Mouse (Mus musculus) left cerebral cortex, postnatal 4 days (tissue): ENCODE measurements at regions not wholly inside any gene's neighbourhood (a gene's known extent, or its start where the extent isn't known, plus 50 kb on each side); places are given as distances from the start of the nearest gene placed in this dataset. TPM values are rescaled to one million over a fixed set of nuclear protein-coding genes. Genes with fewer than 3 reads are reported as not detected.

Source experiments
- DNase-seq: peaks from one replicate; pipeline ENCODE4 v3.0.0-alpha.2; 2022
- intact Hi-C: fragments of 180-260 bp; cut with DNase I; formaldehyde crosslinking; loops from one replicate; pipeline ENCODE4 v1.15.1; 2025
- microRNA-seq: library from miRNA; unstranded; fragments of <30 nt; microRNA quantifications from one replicate; pipeline ENCODE4 v1.2.0, GENCODE M21; 2022

GRCm38 (mm10) chr7:36531559-36531958, 166.4 kb upstream of the Tshz3 start:
- no peak for DNase-seq
- intact Hi-C loops = loop anchor here (10.0 kb wide), 1 partner anchor 457 kb away; no protein-coding TSS in a partner anchor

- DNase-seq = no peak
- intact Hi-C loops = loop anchor here (10.0 kb wide), 1 partner anchor 463 kb away; no protein-coding TSS in a partner anchor
These were observed 159.8 kb upstream of the Tshz3 start for GRCm38 (mm10) chr7:36538111-36538510.

GRCm38 (mm10) chr7:36548007-36548406, 149.9 kb upstream of the Tshz3 start:
- intact Hi-C loops = no loop called here
- DNase-seq = no peak

DNA sequence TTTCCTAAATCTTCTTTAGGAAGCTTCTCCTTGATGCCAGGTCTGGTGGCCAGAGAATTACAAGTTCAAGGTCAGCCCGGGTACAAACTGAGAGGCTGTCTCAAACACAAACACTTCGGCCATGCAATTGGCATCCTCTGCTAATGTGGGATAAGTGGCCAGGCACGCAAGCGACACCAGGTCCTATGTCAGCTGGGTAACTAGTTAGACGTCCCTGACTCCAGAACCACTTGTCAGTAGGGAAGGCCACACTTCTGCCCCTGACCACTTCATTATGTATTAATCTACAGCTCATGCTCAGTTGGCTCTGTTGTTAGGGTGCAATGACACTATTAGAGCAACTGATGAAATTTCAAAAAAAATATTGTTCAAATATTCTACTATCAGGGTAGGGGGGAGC, 149.5 kb upstream of the Tshz3 start:
- no peak for DNase-seq
- intact Hi-C loops = no loop called here

DNA sequence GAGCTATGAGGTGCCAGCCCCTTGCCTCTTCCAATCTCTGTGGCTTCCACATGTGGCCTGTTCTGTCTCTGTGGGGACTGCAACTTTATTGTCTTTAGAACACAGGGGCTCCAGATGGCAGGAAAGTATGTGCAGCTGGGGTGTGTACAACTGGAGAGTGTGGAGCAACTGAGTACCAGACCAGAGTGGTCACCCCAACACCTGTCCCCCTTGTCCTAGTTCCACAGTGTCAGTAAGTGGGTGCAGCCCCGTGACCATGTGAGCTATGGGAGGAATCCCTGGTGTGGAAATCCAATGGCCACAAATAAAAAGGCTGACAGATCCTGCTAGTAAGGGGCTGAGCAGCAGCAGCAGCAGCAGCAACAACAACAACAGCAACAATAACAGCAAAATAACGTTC, 126.9 kb upstream of the Tshz3 start:
- no peak for DNase-seq
- intact Hi-C loops = no loop called here

DNA sequence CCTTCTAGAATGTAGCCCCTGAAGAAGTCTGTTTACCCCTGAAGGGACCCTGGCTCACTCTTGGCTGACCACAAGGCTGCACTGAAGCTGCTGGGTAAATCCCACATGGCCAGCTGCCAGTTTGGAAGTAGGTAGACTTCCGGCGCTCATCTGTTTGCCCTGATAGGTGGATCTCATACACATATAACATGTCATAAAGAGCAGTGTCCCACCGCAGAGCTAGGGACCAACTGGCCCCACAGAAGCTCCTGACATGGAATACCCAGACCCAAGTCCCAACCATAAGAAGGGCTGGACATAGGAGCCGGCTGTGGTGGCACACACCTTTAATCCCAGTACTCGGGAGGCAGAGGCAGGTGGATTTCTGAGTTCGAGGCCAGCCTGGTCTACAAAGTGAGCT, 115.8 kb upstream of the Tshz3 start:
- no peak for DNase-seq
- intact Hi-C loops = no loop called here

DNA sequence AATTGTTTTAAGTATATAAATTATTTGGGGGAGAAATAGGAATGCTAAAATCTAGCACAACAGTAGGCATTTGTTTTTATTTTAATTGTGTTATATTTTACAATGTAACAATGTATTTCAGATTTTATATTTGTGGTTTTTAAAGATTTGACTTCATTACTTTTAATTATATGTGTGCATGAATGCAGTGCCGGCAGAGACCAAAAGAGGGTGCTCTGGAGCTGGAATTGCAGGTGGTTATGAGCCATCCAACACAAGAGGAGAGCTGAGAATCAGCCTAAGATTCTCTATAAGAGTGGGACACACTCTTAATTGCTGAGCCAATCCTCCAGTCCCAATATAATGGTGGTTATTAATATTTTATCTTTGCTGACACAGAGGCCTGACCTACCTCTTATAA, 112.9 kb upstream of the Tshz3 start:
- DNase-seq = no peak
- intact Hi-C loops = no loop called here

DNA sequence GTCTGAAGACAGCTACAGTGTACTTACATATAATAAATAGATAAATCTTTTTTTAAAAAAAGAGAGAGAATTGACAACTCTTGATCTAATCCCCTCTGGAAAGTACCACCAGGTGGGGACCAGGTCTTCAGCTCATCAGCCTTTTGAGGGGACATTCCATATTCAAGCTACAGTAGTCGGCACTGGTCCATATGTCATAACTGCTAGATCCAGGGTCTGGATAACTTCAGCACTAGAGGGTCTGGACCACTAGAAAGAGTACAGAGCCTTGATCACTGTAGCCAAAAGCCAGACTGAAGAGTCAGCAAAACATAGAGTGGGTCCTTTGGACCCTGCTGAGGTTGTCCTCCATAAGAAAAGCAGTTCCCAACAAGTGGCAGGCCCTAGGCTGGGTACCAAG, 106.4 kb upstream of the Tshz3 start:
- DNase-seq = no peak
- intact Hi-C loops = no loop called here

GRCm38 (mm10) chr7:36596630-36597301, 101.2 kb upstream of the Tshz3 start:
- intact Hi-C loops = no loop called here
- no peak for DNase-seq

DNA sequence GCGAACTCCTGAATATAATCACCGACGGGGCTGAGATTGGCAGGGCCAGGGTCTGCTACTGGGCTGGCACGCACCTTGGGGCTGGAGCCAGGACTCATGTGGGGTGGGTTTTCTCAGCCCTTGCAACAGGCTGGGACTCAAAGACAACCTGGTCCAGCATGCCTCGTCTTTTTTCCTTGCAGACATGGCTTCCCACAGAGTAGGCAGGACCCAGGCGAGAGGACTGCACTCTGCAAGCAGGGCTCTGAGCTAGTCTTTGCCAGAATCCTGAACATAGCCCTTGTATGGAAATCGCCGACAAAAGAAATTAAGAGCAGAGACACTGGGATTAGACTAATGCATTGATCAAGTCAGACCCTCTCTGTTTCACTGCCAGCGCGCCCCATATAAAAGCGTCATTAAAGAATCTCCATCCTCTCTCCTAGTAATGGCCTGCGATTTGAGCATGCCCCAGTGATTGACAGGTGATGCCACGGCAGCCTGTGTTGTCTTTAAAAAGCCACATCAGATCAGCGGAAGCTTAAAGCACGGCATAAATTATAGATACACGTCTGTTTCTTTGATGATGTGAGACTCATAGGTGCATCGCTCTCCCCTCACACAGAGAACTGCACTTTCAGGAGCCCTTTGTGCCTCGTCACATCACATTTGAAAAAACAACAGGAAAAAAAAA, 92.8 kb upstream of the Tshz3 start:
- peak; percentile 42 for DNase-seq

DNA sequence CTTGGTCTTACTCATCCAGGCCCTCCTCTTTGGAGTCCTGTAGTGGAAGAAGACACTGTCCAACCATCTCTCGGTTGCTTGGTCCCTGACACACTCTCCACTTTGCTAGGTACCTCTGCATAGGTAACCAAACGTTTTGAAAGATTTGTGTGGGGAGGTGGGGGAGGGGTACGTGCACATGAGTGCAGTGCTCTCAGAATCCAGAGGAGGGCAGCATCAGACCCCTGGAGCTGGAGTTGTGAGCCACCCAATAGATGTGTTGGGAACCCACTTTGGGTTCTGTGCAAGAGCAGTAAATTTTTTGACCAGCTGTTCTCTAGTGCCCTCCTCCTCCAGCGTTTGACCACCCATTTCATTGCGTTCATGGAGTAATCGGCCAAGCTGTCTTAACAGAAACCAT, 77.7 kb upstream of the Tshz3 start:
- no peak for DNase-seq
- intact Hi-C loops = no loop called here

More for the DNA sequence above, 92.8 kb upstream of the Tshz3 start:
- intact Hi-C loops = no loop called here

GRCm38 (mm10) chr7:36644252-36644651, 53.7 kb upstream of the Tshz3 start:
- intact Hi-C loops = no loop called here
- DNase-seq = no peak

Small RNA genes lying in the stretch of these regions (microRNA-seq; reads per million reads assigned to microRNA genes)
- not detected for gene Gm25247
